Mouse (Mus musculus): ENCODE measurements around the gene Lrp8. TPM values are rescaled to one million over a fixed set of nuclear protein-coding genes. Genes with fewer than 3 reads are reported as not detected.

The Lrp8 gene
- polyA plus RNA-seq (2015; fragmentation: Nextera tagmentation; extraction: Ambion mirVana) = 0.26 and 0.40 TPM in 2 replicates

GRCm38 (mm10) chr4:107802185-107802449 is at the start of gene Lrp8:
Gene Lrp8 (plus strand): TSS chr4:107802261.
- H3K9me3 ChIP-seq (ENCODE audit: control insufficient read depth, low read length) = no peaks in the 10 kb centered on the region
- H3K4me1 ChIP-seq (replicated peaks; ENCODE audit: control insufficient read depth, insufficient read depth, low read length) = peaks cover 21% of the 10 kb centered on the region
- H3K27me3 ChIP-seq (ENCODE audit: control insufficient read depth, insufficient read depth, low read depth, low read length) = peaks cover 38% of the 10 kb centered on the region
- H3K36me3 ChIP-seq (ENCODE audit: control insufficient read depth, insufficient read depth, low read length) = no peaks in the 10 kb centered on the region
- 0% methylated on average over 17 of the region's 44 CpGs for WGBS
- peak within 1 kb of the TSS; percentile 71 for H3K4me3 ChIP-seq (ENCODE audit: low read length)
- H3K9ac ChIP-seq (ENCODE audit: low read length) = peak within 1 kb of the TSS; percentile 64
- peak within 1 kb of the TSS; percentile 100 for H3K4me2 ChIP-seq (ENCODE audit: low read depth, low read length)
- no peak for ATAC-seq (ENCODE audit: low read depth)
- no peak within 1 kb of the TSS for H3K27ac ChIP-seq (ENCODE audit: low read length)

GRCm38 (mm10) chr4:107756222-107756621 is 45.8 kb upstream of the Lrp8 start:
- 14% methylated on average over 10 of the region's 10 CpGs for WGBS
- H3K4me1 ChIP-seq (replicated peaks; ENCODE audit: control insufficient read depth, insufficient read depth, low read length) = no peaks in the 10 kb centered on the region
- ATAC-seq (ENCODE audit: low read depth) = no peak
- H3K4me3 ChIP-seq (ENCODE audit: low read length) = no peak overlapping the region
- no peaks in the 10 kb centered on the region for H3K36me3 ChIP-seq (ENCODE audit: control insufficient read depth, insufficient read depth, low read length)
- no peaks in the 10 kb centered on the region for H3K27me3 ChIP-seq (ENCODE audit: control insufficient read depth, insufficient read depth, low read depth, low read length)
- H3K9me3 ChIP-seq (ENCODE audit: control insufficient read depth, low read length) = no peaks in the 10 kb centered on the region
- no peak overlapping the region for H3K9ac ChIP-seq (ENCODE audit: low read length)
- no peak overlapping the region for H3K27ac ChIP-seq (ENCODE audit: low read length)
- H3K4me2 ChIP-seq (ENCODE audit: low read depth, low read length) = no peak overlapping the region

GRCm38 (mm10) chr4:107757487-107758470 is 44.3 kb upstream of the Lrp8 start:
- Histone ChIP-seq H3K27ac (ENCODE audit: low read length) (no peak overlapping the region), H3K4me3 (ENCODE audit: low read length) (no peak overlapping the region), H3K9ac (ENCODE audit: low read length) (no peak overlapping the region), H3K36me3 (ENCODE audit: control insufficient read depth, insufficient read depth, low read length) (no peaks in the 10 kb centered on the region), H3K4me2 (ENCODE audit: low read depth, low read length) (no peak overlapping the region), H3K9me3 (ENCODE audit: control insufficient read depth, low read length) (no peaks in the 10 kb centered on the region), H3K4me1 (replicated peaks; ENCODE audit: control insufficient read depth, insufficient read depth, low read length) (no peaks in the 10 kb centered on the region), H3K27me3 (ENCODE audit: control insufficient read depth, insufficient read depth, low read depth, low read length) (no peaks in the 10 kb centered on the region)
- WGBS = 64% methylated on average over 15 of the region's 15 CpGs
- no peak for ATAC-seq (ENCODE audit: low read depth)

GRCm38 (mm10) chr4:107758938-107759337 is 43.1 kb upstream of the Lrp8 start:
- Histone ChIP-seq H3K27me3 (ENCODE audit: control insufficient read depth, insufficient read depth, low read depth, low read length) (no peaks in the 10 kb centered on the region), H3K4me2 (ENCODE audit: low read depth, low read length) (no peak overlapping the region)
- no peak for ATAC-seq (ENCODE audit: low read depth)

GRCm38 (mm10) chr4:107763001-107763400 is 39.1 kb upstream of the Lrp8 start:
- no peaks in the 10 kb centered on the region for H3K9me3 ChIP-seq (ENCODE audit: control insufficient read depth, low read length)
- 41% methylated on average over 3 of the region's 3 CpGs for WGBS
- ATAC-seq (ENCODE audit: low read depth) = no peak
- H3K27ac ChIP-seq (ENCODE audit: low read length) = no peak overlapping the region
- no peak overlapping the region for H3K9ac ChIP-seq (ENCODE audit: low read length)
- no peak overlapping the region for H3K4me3 ChIP-seq (ENCODE audit: low read length)
- H3K4me2 ChIP-seq (ENCODE audit: low read depth, low read length) = no peak overlapping the region
- no peaks in the 10 kb centered on the region for H3K27me3 ChIP-seq (ENCODE audit: control insufficient read depth, insufficient read depth, low read depth, low read length)
- H3K36me3 ChIP-seq (ENCODE audit: control insufficient read depth, insufficient read depth, low read length) = no peaks in the 10 kb centered on the region
- H3K4me1 ChIP-seq (replicated peaks; ENCODE audit: control insufficient read depth, insufficient read depth, low read length) = no peaks in the 10 kb centered on the region

More at GRCm38 (mm10) chr4:107758938-107759337, 43.1 kb upstream of the Lrp8 start:
- no peak overlapping the region for H3K27ac ChIP-seq (ENCODE audit: low read length)
- H3K9ac ChIP-seq (ENCODE audit: low read length) = no peak overlapping the region
- H3K4me3 ChIP-seq (ENCODE audit: low read length) = no peak overlapping the region
- H3K4me1 ChIP-seq (replicated peaks; ENCODE audit: control insufficient read depth, insufficient read depth, low read length) = no peaks in the 10 kb centered on the region
- WGBS = 72% methylated on average over 9 of the region's 9 CpGs
- H3K9me3 ChIP-seq (ENCODE audit: control insufficient read depth, low read length) = no peaks in the 10 kb centered on the region
- no peaks in the 10 kb centered on the region for H3K36me3 ChIP-seq (ENCODE audit: control insufficient read depth, insufficient read depth, low read length)

GRCm38 (mm10) chr4:107763598-107763997 is 38.5 kb upstream of the Lrp8 start:
- ATAC-seq (ENCODE audit: low read depth) = no peak
- Histone ChIP-seq H3K9me3 (ENCODE audit: control insufficient read depth, low read length) (no peaks in the 10 kb centered on the region), H3K27ac (ENCODE audit: low read length) (no peak overlapping the region), H3K4me2 (ENCODE audit: low read depth, low read length) (no peak overlapping the region), H3K36me3 (ENCODE audit: control insufficient read depth, insufficient read depth, low read length) (no peaks in the 10 kb centered on the region), H3K4me3 (ENCODE audit: low read length) (no peak overlapping the region), H3K27me3 (ENCODE audit: control insufficient read depth, insufficient read depth, low read depth, low read length) (no peaks in the 10 kb centered on the region), H3K9ac (ENCODE audit: low read length) (no peak overlapping the region), H3K4me1 (replicated peaks; ENCODE audit: control insufficient read depth, insufficient read depth, low read length) (no peaks in the 10 kb centered on the region)
- 98% methylated on average over 2 of the region's 2 CpGs for WGBS

- no peak overlapping the region for H3K9ac ChIP-seq (ENCODE audit: low read length)
- no peak overlapping the region for H3K4me2 ChIP-seq (ENCODE audit: low read depth, low read length)
- WGBS = 66% methylated on average over 9 of the region's 9 CpGs
- no peaks in the 10 kb centered on the region for H3K36me3 ChIP-seq (ENCODE audit: control insufficient read depth, insufficient read depth, low read length)
- no peak overlapping the region for H3K27ac ChIP-seq (ENCODE audit: low read length)
- H3K4me3 ChIP-seq (ENCODE audit: low read length) = no peak overlapping the region
- no peaks in the 10 kb centered on the region for H3K27me3 ChIP-seq (ENCODE audit: control insufficient read depth, insufficient read depth, low read depth, low read length)
- H3K4me1 ChIP-seq (replicated peaks; ENCODE audit: control insufficient read depth, insufficient read depth, low read length) = no peaks in the 10 kb centered on the region
- no peaks in the 10 kb centered on the region for H3K9me3 ChIP-seq (ENCODE audit: control insufficient read depth, low read length)
- no peak for ATAC-seq (ENCODE audit: low read depth)
These were observed 36.8 kb upstream of the Lrp8 start for GRCm38 (mm10) chr4:107765196-107765813.

GRCm38 (mm10) chr4:107766182-107766581 is 35.9 kb upstream of the Lrp8 start:
- WGBS = 67% methylated on average over 5 of the region's 5 CpGs
- Histone ChIP-seq H3K27ac (ENCODE audit: low read length) (no peak overlapping the region), H3K4me1 (replicated peaks; ENCODE audit: control insufficient read depth, insufficient read depth, low read length) (no peaks in the 10 kb centered on the region), H3K4me3 (ENCODE audit: low read length) (no peak overlapping the region), H3K27me3 (ENCODE audit: control insufficient read depth, insufficient read depth, low read depth, low read length) (no peaks in the 10 kb centered on the region), H3K36me3 (ENCODE audit: control insufficient read depth, insufficient read depth, low read length) (no peaks in the 10 kb centered on the region), H3K9me3 (ENCODE audit: control insufficient read depth, low read length) (no peaks in the 10 kb centered on the region), H3K9ac (ENCODE audit: low read length) (no peak overlapping the region), H3K4me2 (ENCODE audit: low read depth, low read length) (no peak overlapping the region)
- ATAC-seq (ENCODE audit: low read depth) = no peak

GRCm38 (mm10) chr4:107772122-107772825 is 29.8 kb upstream of the Lrp8 start:
- 75% methylated on average over 16 of the region's 16 CpGs for WGBS
- Histone ChIP-seq H3K36me3 (ENCODE audit: control insufficient read depth, insufficient read depth, low read length) (no peaks in the 10 kb centered on the region), H3K4me1 (replicated peaks; ENCODE audit: control insufficient read depth, insufficient read depth, low read length) (peaks cover 10% of the 10 kb centered on the region), H3K27me3 (ENCODE audit: control insufficient read depth, insufficient read depth, low read depth, low read length) (no peaks in the 10 kb centered on the region), H3K4me3 (ENCODE audit: low read length) (no peak overlapping the region), H3K9ac (ENCODE audit: low read length) (no peak overlapping the region), H3K27ac (ENCODE audit: low read length) (no peak overlapping the region), H3K4me2 (ENCODE audit: low read depth, low read length) (no peak overlapping the region), H3K9me3 (ENCODE audit: control insufficient read depth, low read length) (no peaks in the 10 kb centered on the region)
- ATAC-seq (ENCODE audit: low read depth) = no peak
